Mouse (Mus musculus): ENCODE results near the gene Rnf216. TPM values are rescaled to one million over a fixed set of nuclear protein-coding genes. Genes with fewer than 3 reads are reported as not detected.
A peak's percentile ranks its signal among the peaks of the same experiment; 100 is the strongest.

Gene Rnf216
- polyA plus RNA-seq (2014; fragmentation: Nextera tagmentation; extraction: Ambion mirVana), result 50.7 and 52.1 TPM in 2 replicates

- Histone ChIP-seq H3K9me3 (ENCODE audit: control insufficient read depth, low read depth, low read length) (no peaks in the 10 kb centered on the region), H3K36me3 (ENCODE audit: control insufficient read depth, insufficient read depth, low read length) (no peaks in the 10 kb centered on the region), H3K4me2 (replicated peaks; ENCODE audit: low read depth, low read length) (peak within 1 kb of the TSS; percentile 55), H3K4me1 (ENCODE audit: control insufficient read depth, insufficient read depth, low read length) (peaks cover 6% of the 10 kb centered on the region), H3K27me3 (ENCODE audit: control insufficient read depth, insufficient read depth, low read length) (no peaks in the 10 kb centered on the region), H3K9ac (replicated peaks; ENCODE audit: low read depth, low read length) (peak within 1 kb of the TSS; percentile 83), H3K27ac (ENCODE audit: low read length) (peak within 1 kb of the TSS; percentile 91), H3K4me3 (ENCODE audit: low read depth, low read length) (peak within 1 kb of the TSS; percentile 76)
- under 1% methylated on average over 95 of the region's 110 CpGs for WGBS
- peak; percentile 94 for ATAC-seq (ENCODE audit: insufficient number of reproducible peaks, insufficient read depth, low FRiP score, low read depth)
Measured at GRCm38 (mm10) chr5:143112281-143113246, at the start of gene Rnf216. TSS of gene Rnf216 (minus strand) at chr5:143112994.

- 89% methylated on average over 3 of the region's 3 CpGs for WGBS
- no peak overlapping the region for H3K27ac ChIP-seq (ENCODE audit: low read length)
- H3K36me3 ChIP-seq (ENCODE audit: control insufficient read depth, insufficient read depth, low read length), result no peaks in the 10 kb centered on the region
- no peaks in the 10 kb centered on the region for H3K27me3 ChIP-seq (ENCODE audit: control insufficient read depth, insufficient read depth, low read length)
- H3K9ac ChIP-seq (replicated peaks; ENCODE audit: low read depth, low read length), result no peak overlapping the region
- no peak overlapping the region for H3K4me2 ChIP-seq (replicated peaks; ENCODE audit: low read depth, low read length)
- H3K4me1 ChIP-seq (ENCODE audit: control insufficient read depth, insufficient read depth, low read length), result no peaks in the 10 kb centered on the region
- no peaks in the 10 kb centered on the region for H3K9me3 ChIP-seq (ENCODE audit: control insufficient read depth, low read depth, low read length)
- no peak overlapping the region for H3K4me3 ChIP-seq (ENCODE audit: low read depth, low read length)
- ATAC-seq (ENCODE audit: insufficient number of reproducible peaks, insufficient read depth, low FRiP score, low read depth), result no peak
Measured at GRCm38 (mm10) chr5:143155534-143155933, 42.7 kb upstream of the Rnf216 start.

DNA sequence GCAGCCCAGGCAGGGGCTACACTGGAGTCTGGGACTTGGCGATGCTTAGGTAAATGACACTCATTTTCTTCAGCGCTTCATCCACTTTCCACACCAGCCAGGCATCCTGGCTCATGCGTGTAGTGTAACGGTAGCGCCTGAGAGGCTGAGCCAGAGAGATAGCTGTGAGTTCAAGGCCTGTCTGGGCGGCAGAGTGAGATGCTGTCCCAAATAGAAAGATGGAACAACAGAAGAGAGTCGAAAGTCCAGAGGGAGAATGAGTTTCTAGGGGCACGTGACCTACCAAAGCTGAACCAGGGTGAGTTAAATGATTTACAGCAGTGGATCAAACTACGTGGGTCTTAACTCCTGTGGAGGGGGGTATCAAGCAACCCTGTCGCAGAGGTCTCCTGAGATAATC lies 41.0 kb upstream of the Rnf216 start:
- Histone ChIP-seq H3K9ac (replicated peaks; ENCODE audit: low read depth, low read length) (no peak overlapping the region), H3K4me2 (replicated peaks; ENCODE audit: low read depth, low read length) (no peak overlapping the region), H3K4me1 (ENCODE audit: control insufficient read depth, insufficient read depth, low read length) (no peaks in the 10 kb centered on the region), H3K36me3 (ENCODE audit: control insufficient read depth, insufficient read depth, low read length) (no peaks in the 10 kb centered on the region), H3K27me3 (ENCODE audit: control insufficient read depth, insufficient read depth, low read length) (no peaks in the 10 kb centered on the region), H3K27ac (ENCODE audit: low read length) (no peak overlapping the region), H3K4me3 (ENCODE audit: low read depth, low read length) (no peak overlapping the region), H3K9me3 (ENCODE audit: control insufficient read depth, low read depth, low read length) (no peaks in the 10 kb centered on the region; the same call in 1 of the 2 replicates)
- WGBS, result 88% methylated on average over 10 of the region's 10 CpGs
- ATAC-seq (ENCODE audit: insufficient number of reproducible peaks, insufficient read depth, low FRiP score, low read depth), result no peak

- Histone ChIP-seq H3K36me3 (ENCODE audit: control insufficient read depth, insufficient read depth, low read length) (no peaks in the 10 kb centered on the region), H3K4me1 (ENCODE audit: control insufficient read depth, insufficient read depth, low read length) (no peaks in the 10 kb centered on the region), H3K4me2 (replicated peaks; ENCODE audit: low read depth, low read length) (no peak overlapping the region), H3K4me3 (ENCODE audit: low read depth, low read length) (no peak overlapping the region), H3K27ac (ENCODE audit: low read length) (no peak overlapping the region), H3K27me3 (ENCODE audit: control insufficient read depth, insufficient read depth, low read length) (no peaks in the 10 kb centered on the region), H3K9ac (replicated peaks; ENCODE audit: low read depth, low read length) (no peak overlapping the region), H3K9me3 (ENCODE audit: control insufficient read depth, low read depth, low read length) (no peaks in the 10 kb centered on the region; the same call in 1 of the 2 replicates)
- WGBS, result 81% methylated on average over 2 of the region's 2 CpGs
- no peak for ATAC-seq (ENCODE audit: insufficient number of reproducible peaks, insufficient read depth, low FRiP score, low read depth)
Measured at GRCm38 (mm10) chr5:143150044-143150443, 37.2 kb upstream of the Rnf216 start.

GRCm38 (mm10) chr5:143149536-143149935 lies 36.7 kb upstream of the Rnf216 start:
- H3K4me2 ChIP-seq (replicated peaks; ENCODE audit: low read depth, low read length), result no peak overlapping the region
- no peaks in the 10 kb centered on the region for H3K36me3 ChIP-seq (ENCODE audit: control insufficient read depth, insufficient read depth, low read length)
- no peak for ATAC-seq (ENCODE audit: insufficient number of reproducible peaks, insufficient read depth, low FRiP score, low read depth)
- H3K27me3 ChIP-seq (ENCODE audit: control insufficient read depth, insufficient read depth, low read length), result no peaks in the 10 kb centered on the region
- 90% methylated on average over 2 of the region's 2 CpGs for WGBS
- no peak overlapping the region for H3K9ac ChIP-seq (replicated peaks; ENCODE audit: low read depth, low read length)
- no peaks in the 10 kb centered on the region for H3K4me1 ChIP-seq (ENCODE audit: control insufficient read depth, insufficient read depth, low read length)
- no peak overlapping the region for H3K4me3 ChIP-seq (ENCODE audit: low read depth, low read length)
- H3K9me3 ChIP-seq (ENCODE audit: control insufficient read depth, low read depth, low read length), result no peaks in the 10 kb centered on the region; the same call in 1 of the 2 replicates
- no peak overlapping the region for H3K27ac ChIP-seq (ENCODE audit: low read length)

GRCm38 (mm10) chr5:143148661-143149060 lies 35.9 kb upstream of the Rnf216 start:
- Histone ChIP-seq H3K4me1 (ENCODE audit: control insufficient read depth, insufficient read depth, low read length) (no peaks in the 10 kb centered on the region), H3K27ac (ENCODE audit: low read length) (no peak overlapping the region), H3K4me3 (ENCODE audit: low read depth, low read length) (no peak overlapping the region), H3K36me3 (ENCODE audit: control insufficient read depth, insufficient read depth, low read length) (no peaks in the 10 kb centered on the region), H3K9me3 (ENCODE audit: control insufficient read depth, low read depth, low read length) (no peaks in the 10 kb centered on the region; the same call in 1 of the 2 replicates), H3K9ac (replicated peaks; ENCODE audit: low read depth, low read length) (no peak overlapping the region), H3K4me2 (replicated peaks; ENCODE audit: low read depth, low read length) (no peak overlapping the region), H3K27me3 (ENCODE audit: control insufficient read depth, insufficient read depth, low read length) (no peaks in the 10 kb centered on the region)
- ATAC-seq (ENCODE audit: insufficient number of reproducible peaks, insufficient read depth, low FRiP score, low read depth), result no peak
- 84% methylated on average over 5 of the region's 5 CpGs for WGBS

- Histone ChIP-seq H3K36me3 (ENCODE audit: control insufficient read depth, insufficient read depth, low read length) (no peaks in the 10 kb centered on the region), H3K4me3 (ENCODE audit: low read depth, low read length) (no peak within 1 kb of the TSS), H3K27ac (ENCODE audit: low read length) (no peak within 1 kb of the TSS), H3K4me2 (replicated peaks; ENCODE audit: low read depth, low read length) (no peak within 1 kb of the TSS), H3K9ac (replicated peaks; ENCODE audit: low read depth, low read length) (no peak within 1 kb of the TSS), H3K9me3 (ENCODE audit: control insufficient read depth, low read depth, low read length) (no peaks in the 10 kb centered on the region; the same call in 1 of the 2 replicates), H3K4me1 (ENCODE audit: control insufficient read depth, insufficient read depth, low read length) (no peaks in the 10 kb centered on the region), H3K27me3 (ENCODE audit: control insufficient read depth, insufficient read depth, low read length) (no peaks in the 10 kb centered on the region)
- 64% methylated on average over 3 of the region's 3 CpGs for WGBS
- ATAC-seq (ENCODE audit: insufficient number of reproducible peaks, insufficient read depth, low FRiP score, low read depth), result no peak
Measured at GRCm38 (mm10) chr5:143147481-143147880, 34.7 kb upstream of the Rnf216 start, which contains the start of gene Olfr718-ps1. TSS of gene Olfr718-ps1 (minus strand) at chr5:143147581.

- no peak overlapping the region for H3K27ac ChIP-seq (ENCODE audit: low read length)
- no peaks in the 10 kb centered on the region for H3K4me1 ChIP-seq (ENCODE audit: control insufficient read depth, insufficient read depth, low read length)
- no peaks in the 10 kb centered on the region for H3K36me3 ChIP-seq (ENCODE audit: control insufficient read depth, insufficient read depth, low read length)
- WGBS, result 86% methylated on average over 13 of the region's 13 CpGs
- ATAC-seq (ENCODE audit: insufficient number of reproducible peaks, insufficient read depth, low FRiP score, low read depth), result peak; percentile 37; the same call in 1 of the 2 replicates
- H3K9ac ChIP-seq (replicated peaks; ENCODE audit: low read depth, low read length), result no peak overlapping the region
- no peaks in the 10 kb centered on the region for H3K27me3 ChIP-seq (ENCODE audit: control insufficient read depth, insufficient read depth, low read length)
- no peaks in the 10 kb centered on the region for H3K9me3 ChIP-seq (ENCODE audit: control insufficient read depth, low read depth, low read length)
- H3K4me3 ChIP-seq (ENCODE audit: low read depth, low read length), result no peak overlapping the region
- H3K4me2 ChIP-seq (replicated peaks; ENCODE audit: low read depth, low read length), result no peak overlapping the region
Measured at GRCm38 (mm10) chr5:143137580-143137979, 24.8 kb upstream of the Rnf216 start.
